Mouse (Mus musculus): Measurements from ENCODE around the gene Tinagl1.

GRCm38 (mm10) chr4:130186450-130186849, 11.5 kb upstream of the Tinagl1 start:
- TF ChIP-seq CTCF (IDR thresholded peaks at IDR 0.05; ENCODE audit: control insufficient read depth, insufficient read depth, low read length) (no peak), POLR2A (IDR thresholded peaks at IDR 0.05; ENCODE audit: borderline replicate concordance, control insufficient read depth, low read depth, low read length) (no peak)
